Mouse (Mus musculus): ENCODE results near the gene Siae. TPM values are rescaled to one million over a fixed set of nuclear protein-coding genes. Genes with fewer than 3 reads are reported as not detected.

The Siae gene
- polyA plus RNA-seq, 1 experiment from 2014 or later = 11.5 TPM

- Histone ChIP-seq H3K27ac (no peak overlapping the region), H3K9ac (no peak overlapping the region), H3K27me3 (replicated peaks) (peaks cover 28% of the 10 kb centered on the region), H3K4me3 (peak overlapping the region; percentile 30; the same call in 1 of the 2 replicates), H3K9me3 (no peaks in the 10 kb centered on the region), H3K36me3 (replicated peaks) (no peaks in the 10 kb centered on the region), H3K4me1 (peaks cover 19% of the 10 kb centered on the region), H3K4me2 (peak overlapping the region; percentile 60)
- 24% methylated on average over 12 of the region's 12 CpGs for WGBS
- no peak for ATAC-seq (replicated peaks)
Observed at GRCm38 (mm10) chr9:37543869-37544440, 11.5 kb upstream of the Siae start.

- H3K27me3 ChIP-seq (replicated peaks) = peaks cover 33% of the 10 kb centered on the region
- H3K27ac ChIP-seq = no peak overlapping the region
- H3K4me3 ChIP-seq = peak overlapping the region; percentile 30
- ATAC-seq (replicated peaks) = peak; percentile 75
- no peaks in the 10 kb centered on the region for H3K36me3 ChIP-seq (replicated peaks)
- H3K9ac ChIP-seq = no peak overlapping the region
- H3K4me2 ChIP-seq = peak overlapping the region; percentile 60
- H3K4me1 ChIP-seq = peaks cover 19% of the 10 kb centered on the region
- H3K9me3 ChIP-seq = no peaks in the 10 kb centered on the region
- WGBS = under 1% methylated on average over 29 of the region's 29 CpGs
Observed at GRCm38 (mm10) chr9:37544447-37545165, 10.9 kb upstream of the Siae start.

- Histone ChIP-seq H3K9me3 (no peaks in the 10 kb centered on the region), H3K27me3 (replicated peaks) (peaks cover 39% of the 10 kb centered on the region), H3K4me1 (peaks cover 19% of the 10 kb centered on the region), H3K4me2 (peak overlapping the region; percentile 60), H3K4me3 (peak overlapping the region; percentile 30), H3K27ac (no peak overlapping the region), H3K36me3 (replicated peaks) (no peaks in the 10 kb centered on the region), H3K9ac (no peak overlapping the region)
- 8% methylated on average over 17 of the region's 17 CpGs for WGBS
- peak; percentile 65 for ATAC-seq (replicated peaks)
Observed at GRCm38 (mm10) chr9:37545166-37545610, 10.3 kb upstream of the Siae start.

GRCm38 (mm10) chr9:37545847-37546452 is 9.5 kb upstream of the Siae start:
- Histone ChIP-seq H3K27me3 (replicated peaks) (peaks cover 46% of the 10 kb centered on the region), H3K9ac (no peak overlapping the region), H3K4me1 (peaks cover 19% of the 10 kb centered on the region), H3K4me3 (no peak overlapping the region), H3K4me2 (peak overlapping the region; percentile 17), H3K36me3 (replicated peaks) (no peaks in the 10 kb centered on the region), H3K27ac (no peak overlapping the region), H3K9me3 (no peaks in the 10 kb centered on the region)
- 12% methylated on average over 27 of the region's 27 CpGs for WGBS
- peak; percentile 19; the same call in 1 of the 2 replicates for ATAC-seq (replicated peaks)

GRCm38 (mm10) chr9:37546889-37547288 is 8.6 kb upstream of the Siae start:
- no peak overlapping the region for H3K4me3 ChIP-seq
- WGBS = 84% methylated on average over 1 of the region's 1 CpGs
- H3K9me3 ChIP-seq = no peaks in the 10 kb centered on the region
- peaks cover 23% of the 10 kb centered on the region for H3K4me1 ChIP-seq
- H3K9ac ChIP-seq = no peak overlapping the region
- H3K27me3 ChIP-seq (replicated peaks) = peaks cover 52% of the 10 kb centered on the region
- no peaks in the 10 kb centered on the region for H3K36me3 ChIP-seq (replicated peaks)
- H3K4me2 ChIP-seq = no peak overlapping the region
- H3K27ac ChIP-seq = no peak overlapping the region
- ATAC-seq (replicated peaks) = no peak

- Histone ChIP-seq H3K27ac (no peak overlapping the region), H3K4me3 (no peak overlapping the region), H3K4me2 (no peak overlapping the region), H3K9me3 (no peaks in the 10 kb centered on the region), H3K9ac (no peak overlapping the region), H3K4me1 (peaks cover 30% of the 10 kb centered on the region), H3K27me3 (replicated peaks) (peaks cover 72% of the 10 kb centered on the region), H3K36me3 (replicated peaks) (no peaks in the 10 kb centered on the region)
- WGBS = 56% methylated on average over 1 of the region's 1 CpGs
- ATAC-seq (replicated peaks) = no peak
Observed at GRCm38 (mm10) chr9:37550435-37550834, 5.1 kb upstream of the Siae start.

- Histone ChIP-seq H3K4me2 (peak overlapping the region; percentile 97), H3K36me3 (replicated peaks) (no peaks in the 10 kb centered on the region), H3K27ac (no peak overlapping the region), H3K4me1 (peaks cover 25% of the 10 kb centered on the region), H3K9ac (peak overlapping the region; percentile 33), H3K27me3 (replicated peaks) (peaks cover 60% of the 10 kb centered on the region), H3K9me3 (no peaks in the 10 kb centered on the region), H3K4me3 (peak overlapping the region; percentile 50)
- WGBS = 3% methylated on average over 23 of the region's 23 CpGs
- ATAC-seq (replicated peaks) = no peak; the same call in 1 of the 2 replicates
Observed at GRCm38 (mm10) chr9:37551751-37552531, 3.6 kb upstream of the Siae start.

- 5% methylated on average over 31 of the region's 31 CpGs for WGBS
- Histone ChIP-seq H3K9ac (peak within 1 kb of the TSS; percentile 33), H3K27me3 (replicated peaks) (peaks cover 60% of the 10 kb centered on the region), H3K9me3 (no peaks in the 10 kb centered on the region), H3K4me3 (peak within 1 kb of the TSS; percentile 50), H3K4me2 (peak within 1 kb of the TSS; percentile 97), H3K36me3 (replicated peaks) (no peaks in the 10 kb centered on the region), H3K27ac (no peak within 1 kb of the TSS), H3K4me1 (peaks cover 25% of the 10 kb centered on the region)
- peak; percentile 90 for ATAC-seq (replicated peaks)
Observed at GRCm38 (mm10) chr9:37552536-37553293, 2.8 kb upstream of the Siae start, which contains the start of gene Nrgn. Gene Nrgn (minus strand): TSS chr9:37552904.

GRCm38 (mm10) chr9:37554279-37554678 is 1.2 kb upstream of the Siae start:
- Histone ChIP-seq H3K4me1 (peaks cover 25% of the 10 kb centered on the region), H3K36me3 (replicated peaks) (no peaks in the 10 kb centered on the region), H3K27ac (no peak overlapping the region), H3K4me3 (no peak overlapping the region), H3K27me3 (replicated peaks) (peaks cover 52% of the 10 kb centered on the region), H3K4me2 (no peak overlapping the region), H3K9me3 (no peaks in the 10 kb centered on the region), H3K9ac (no peak overlapping the region)
- no peak for ATAC-seq (replicated peaks)
- WGBS = 73% methylated on average over 1 of the region's 1 CpGs

- H3K27me3 ChIP-seq (replicated peaks) = peaks cover 31% of the 10 kb centered on the region
- H3K36me3 ChIP-seq (replicated peaks) = no peaks in the 10 kb centered on the region
- 86% methylated on average over 3 of the region's 3 CpGs for WGBS
- no peak for ATAC-seq (replicated peaks)
- H3K9me3 ChIP-seq = no peaks in the 10 kb centered on the region
- peaks cover 25% of the 10 kb centered on the region for H3K4me1 ChIP-seq
- H3K9ac ChIP-seq = no peak overlapping the region
- no peak overlapping the region for H3K4me2 ChIP-seq
- H3K27ac ChIP-seq = no peak overlapping the region
- no peak overlapping the region for H3K4me3 ChIP-seq
Observed at GRCm38 (mm10) chr9:37556366-37556765, 868 bp downstream of the Siae start.

- WGBS = 85% methylated on average over 2 of the region's 2 CpGs
- ATAC-seq (replicated peaks) = no peak
Observed at GRCm38 (mm10) chr9:37560617-37561016, 5.1 kb downstream of the Siae start.

More at GRCm38 (mm10) chr9:37560617-37561016, 5.1 kb downstream of the Siae start:
- H3K4me2 ChIP-seq = no peak overlapping the region
- no peak overlapping the region for H3K4me3 ChIP-seq
- no peak overlapping the region for H3K27ac ChIP-seq
- H3K9ac ChIP-seq = no peak overlapping the region
- 0 out of 2 replicates have a peak, but pooled peaks cover under 1% of the 10 kb centered on the region for H3K4me1 ChIP-seq
- H3K36me3 ChIP-seq (replicated peaks) = no peaks in the 10 kb centered on the region
- H3K27me3 ChIP-seq (replicated peaks) = no peaks in the 10 kb centered on the region
- H3K9me3 ChIP-seq = no peaks in the 10 kb centered on the region
